Mouse (Mus musculus) urinary bladder, adult 2 months (tissue): ENCODE data around the gene Ier5. TPM values are rescaled to one million over a fixed set of nuclear protein-coding genes. Genes with fewer than 3 reads are reported as not detected.

ENCODE experiments used
- DNase-seq: peaks from one replicate; pipeline ENCODE4 v3.0.0; 2022; ENCODE audit warnings: low spot score
- polyA plus RNA-seq: library from polyadenylated mRNA; depleted of rRNA; stranded (reverse); fragments of >200 nt; gene quantifications from 2 replicates; pipeline ENCODE4 v1.2.3, GENCODE M21; 2012; rRNA removed

The Ier5 gene
- polyA plus RNA-seq, 1 experiment: 40.7 TPM

- no peak for DNase-seq
Measured at GRCm38 (mm10) chr1:155053296-155053695, 46.1 kb downstream of the Ier5 start.

DNA sequence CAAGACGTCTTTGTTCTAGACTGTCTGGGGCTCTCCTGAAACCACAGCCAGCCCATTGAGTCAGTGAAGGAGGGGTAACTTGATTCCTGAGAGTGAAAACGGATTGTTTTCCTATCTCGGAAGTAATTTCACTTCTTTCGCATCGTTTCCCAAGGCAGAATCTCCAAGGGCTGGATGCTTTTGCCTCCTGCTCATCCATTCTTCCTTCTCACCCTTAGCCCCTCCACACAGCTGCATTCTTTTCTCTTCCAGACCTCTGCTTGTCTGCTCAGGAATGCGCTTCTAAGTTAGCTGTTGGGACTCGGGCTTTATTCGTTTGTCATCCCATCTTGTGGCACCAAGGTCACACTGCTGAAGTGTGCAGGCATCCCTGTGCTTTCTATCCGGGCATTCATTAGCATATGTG lies 46.7 kb downstream of the Ier5 start:
- DNase-seq: no peak

GRCm38 (mm10) chr1:155052131-155052760 lies 47.2 kb downstream of the Ier5 start:
- DNase-seq: no peak

DNA sequence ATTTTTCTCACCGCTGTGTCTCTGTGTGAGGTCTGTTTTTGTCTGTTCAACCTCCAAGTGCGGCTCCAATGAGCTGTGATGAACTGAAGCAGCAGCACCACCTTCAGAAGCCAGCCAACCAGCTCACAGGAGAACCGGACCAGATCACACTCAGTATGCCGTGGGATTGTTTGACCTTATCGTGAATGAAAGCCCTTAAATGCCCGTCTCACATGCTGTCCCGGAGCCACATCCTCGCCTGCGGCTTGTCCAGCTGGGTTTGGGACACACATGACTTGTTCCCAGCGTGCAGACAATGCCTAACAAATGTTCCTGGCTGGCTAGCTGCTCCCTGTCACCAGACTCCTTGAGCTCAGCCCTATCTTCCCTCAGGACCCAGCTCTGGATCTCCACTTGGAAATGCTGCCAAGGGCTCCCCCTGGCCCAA lies 47.7 kb downstream of the Ier5 start:
- no peak for DNase-seq

GRCm38 (mm10) chr1:155050897-155051592 lies 48.4 kb downstream of the Ier5 start:
- no peak for DNase-seq

DNA sequence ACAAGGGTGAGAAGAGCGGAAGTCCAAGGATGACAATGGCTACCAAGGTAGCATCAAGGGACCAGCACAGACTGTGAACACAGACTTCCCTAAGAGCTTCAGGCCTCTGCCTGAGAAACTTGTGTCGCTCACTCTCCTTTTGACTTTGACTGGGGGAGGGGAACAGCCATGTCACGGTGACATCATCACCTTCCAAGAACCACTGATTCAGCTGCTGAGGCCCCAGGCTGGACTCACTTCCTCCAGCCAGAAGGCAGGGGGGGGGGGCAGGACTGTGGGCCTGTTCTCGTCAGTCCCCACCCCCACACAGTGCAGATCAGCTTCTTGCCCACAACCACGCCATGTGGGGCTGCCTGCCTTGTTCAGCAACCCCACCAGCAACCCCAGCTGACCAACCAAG lies 49.3 kb downstream of the Ier5 start:
- DNase-seq: no peak

DNA sequence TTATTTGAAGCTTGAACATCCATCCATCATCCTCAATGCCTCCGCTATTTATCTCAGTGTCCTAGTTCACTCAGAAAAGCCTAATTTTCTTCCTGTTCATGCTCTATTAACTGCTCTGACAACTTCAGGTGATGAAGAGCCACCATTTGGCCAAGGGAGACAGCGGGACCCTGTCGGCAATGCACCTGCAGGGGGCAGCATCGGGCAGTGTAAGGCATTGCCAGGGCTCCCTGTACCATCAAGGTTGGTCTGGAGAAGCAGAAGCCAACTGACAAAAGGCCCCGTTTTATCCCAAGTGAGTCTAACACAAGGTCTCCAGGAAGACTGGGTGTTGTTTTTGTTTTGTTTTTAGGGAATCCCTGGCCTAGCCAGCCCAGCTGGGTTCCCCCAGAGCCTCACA lies 50.5 kb downstream of the Ier5 start:
- peak; percentile 94 for DNase-seq

Other genes with a start within 250 kb of the Ier5 start
- gene Cacna1e, start 215.1 kb downstream of the Ier5 start, polyA plus RNA-seq: 0.11 and 0.22 TPM in 2 replicates
- gene Mr1, start 47.2 kb upstream of the Ier5 start, polyA plus RNA-seq: 24.0 and 31.2 TPM in 2 replicates
- 42.4 and 45.9 TPM in 2 replicates for gene Stx6, start 59.1 kb upstream of the Ier5 start, polyA plus RNA-seq
- gene BC034090, start 144.8 kb upstream of the Ier5 start, polyA plus RNA-seq: 20.0 and 21.4 TPM in 2 replicates